Mouse (Mus musculus) brown adipose tissue, adult 24 weeks (tissue): ENCODE results near the gene Rnf6. TPM values are rescaled to one million over a fixed set of nuclear protein-coding genes. Genes with fewer than 3 reads are reported as not detected.
"Not testable (repeated sequence)": the region's sequence is repeated elsewhere in the genome, so short reads cannot be mapped to it uniquely, and the experiment has no call there.

Experiments
- H3K27ac ChIP-seq: fragments of 200-500 bp; replicated peaks from 2 replicates; pipeline ENCODE4 v1.5.1; 2012; ENCODE audit warnings: low read depth, mild to moderate bottlenecking, low read length
- H3K4me1 ChIP-seq: fragments of 200-500 bp; 2 replicates; pipeline ENCODE4 v1.6.1; 2012; ENCODE audit warnings: low read length, mixed read lengths; ENCODE audit not compliant: control insufficient read depth, insufficient read depth, insufficient read length
- H3K4me3 ChIP-seq: fragments of 200-500 bp; 2 replicates; pipeline ENCODE4 v1.5.1; 2012; ENCODE audit warnings: low read depth, mild to moderate bottlenecking, low read length, moderate library complexity; ENCODE audit not compliant: insufficient read depth
- polyA plus RNA-seq: library from polyadenylated mRNA; stranded (reverse); fragments of >200 nt; gene quantifications from 2 replicates; pipeline ENCODE4 v1.2.4, GENCODE M21; 2012; ENCODE audit not compliant: missing spikeins, insufficient read depth, insufficient read length

The Rnf6 gene
- polyA plus RNA-seq, 1 experiment = 31.2 TPM

- Histone ChIP-seq H3K27ac (no peak overlapping the region), H3K4me1 (no peaks in the 10 kb centered on the region), H3K4me3 (no peak overlapping the region)
Measured at GRCm38 (mm10) chr5:146199540-146199939, 21.8 kb downstream of the Rnf6 start.

- Histone ChIP-seq H3K27ac (no peak overlapping the region), H3K4me1 (no peaks in the 10 kb centered on the region)
Measured at GRCm38 (mm10) chr5:146199073-146199472, 22.3 kb downstream of the Rnf6 start.

GRCm38 (mm10) chr5:146193360-146193759, 28.0 kb downstream of the Rnf6 start:
- Histone ChIP-seq H3K27ac (no peak overlapping the region), H3K4me1 (no peaks in the 10 kb centered on the region), H3K4me3 (no peak overlapping the region)

More at GRCm38 (mm10) chr5:146199073-146199472, 22.3 kb downstream of the Rnf6 start:
- H3K4me3 ChIP-seq = no peak overlapping the region

DNA sequence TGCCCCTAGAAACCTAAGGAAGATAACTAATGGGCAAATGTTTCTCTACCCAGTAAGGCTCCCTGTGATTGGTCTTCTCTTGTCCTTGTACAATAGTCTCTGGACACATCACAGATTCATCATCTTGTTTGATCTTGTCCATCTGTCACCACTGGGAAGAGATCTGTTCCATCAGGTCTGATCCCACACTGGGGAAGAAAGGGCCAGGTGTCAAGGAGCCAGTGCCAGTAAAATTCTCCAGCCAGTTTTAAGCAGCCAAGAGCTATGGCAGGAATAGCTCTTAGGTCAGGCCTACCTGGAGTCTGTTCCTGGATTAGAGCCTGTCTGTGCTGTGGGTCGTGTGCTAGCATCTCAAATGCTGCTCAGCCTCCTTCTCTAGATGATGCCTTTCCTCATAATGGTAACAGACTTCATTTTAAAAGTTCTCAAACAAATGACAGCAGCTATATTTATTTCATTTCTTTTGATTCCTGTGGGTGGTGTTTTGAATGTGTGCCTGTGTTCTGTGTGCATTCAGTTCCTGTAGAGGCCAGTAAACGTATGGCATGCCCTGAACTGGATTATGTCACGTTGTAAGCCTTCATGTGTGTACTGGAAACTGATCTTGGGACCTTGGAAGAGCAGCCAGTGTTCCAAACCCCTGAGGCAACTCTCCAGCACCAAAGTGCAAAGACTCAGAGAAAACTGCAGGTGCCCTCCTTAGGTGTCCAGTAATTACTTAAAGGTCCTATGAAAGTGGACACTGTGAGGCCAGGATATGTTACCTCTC, 30.7 kb downstream of the Rnf6 start:
- H3K27ac ChIP-seq = no peak overlapping the region
- no peak overlapping the region for H3K4me3 ChIP-seq
- H3K4me1 ChIP-seq = no peaks in the 10 kb centered on the region

DNA sequence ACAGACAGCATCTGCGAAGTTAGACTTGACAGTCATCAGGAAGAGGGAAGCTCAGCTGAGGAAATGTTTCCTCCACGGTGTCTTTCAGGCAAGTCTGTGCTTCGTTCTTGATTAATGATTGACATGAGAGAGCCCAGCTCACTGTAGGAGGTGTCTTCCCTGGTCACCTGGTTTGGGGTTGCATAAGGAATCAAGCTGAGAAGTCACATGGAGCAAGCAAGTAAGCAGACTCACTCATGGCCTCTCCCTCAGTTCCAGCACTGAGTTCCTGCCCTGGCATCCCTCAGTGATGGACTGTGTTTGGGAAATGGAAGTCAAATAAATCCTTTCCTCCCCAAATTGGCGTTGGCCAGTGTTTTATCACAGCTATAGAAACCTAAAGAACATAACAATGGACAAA, 31.3 kb downstream of the Rnf6 start:
- Histone ChIP-seq H3K4me1 (no peaks in the 10 kb centered on the region), H3K4me3 (no peak overlapping the region), H3K27ac (no peak overlapping the region)

GRCm38 (mm10) chr5:146188712-146189111, 32.6 kb downstream of the Rnf6 start:
- Histone ChIP-seq H3K4me3 (no peak overlapping the region), H3K4me1 (no peaks in the 10 kb centered on the region), H3K27ac (no peak overlapping the region)

- no peaks in the 10 kb centered on the region for H3K4me1 ChIP-seq
- no peak overlapping the region for H3K27ac ChIP-seq
- H3K4me3 ChIP-seq = no peak overlapping the region
Measured at GRCm38 (mm10) chr5:146188144-146188543, 33.2 kb downstream of the Rnf6 start.

- H3K4me1 ChIP-seq, H3K4me3 ChIP-seq, H3K27ac ChIP-seq: not testable (repeated sequence)
Measured at GRCm38 (mm10) chr5:146187441-146187840, 33.9 kb downstream of the Rnf6 start.

DNA sequence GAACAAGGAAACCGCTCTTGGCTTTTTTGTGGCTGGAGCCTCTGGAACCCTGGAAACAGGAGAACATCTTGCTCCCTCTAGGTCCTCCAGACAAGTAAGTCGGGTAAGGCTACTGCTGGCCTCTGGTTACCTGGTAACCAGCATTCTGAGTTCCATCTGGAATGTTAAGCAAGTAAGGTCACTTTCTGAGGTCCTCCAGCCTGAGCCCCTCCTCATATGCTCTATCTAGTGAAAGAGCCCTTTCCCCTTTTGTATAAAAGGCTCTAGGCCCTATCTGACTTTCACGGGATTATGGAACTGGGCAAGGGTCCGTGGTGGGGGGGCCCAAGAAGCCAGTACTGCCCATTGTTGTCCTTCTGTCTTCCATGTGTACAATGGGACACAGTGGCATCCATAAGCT, 36.2 kb downstream of the Rnf6 start, which contains the start of gene 1700001J03Rik:
1700001J03Rik (minus strand) TSS at position 101 of the 400 bp plus-strand sequence.
- H3K4me3 ChIP-seq, H3K27ac ChIP-seq, H3K4me1 ChIP-seq: not testable (repeated sequence)

GRCm38 (mm10) chr5:146172744-146173143, 48.6 kb downstream of the Rnf6 start:
- not testable (repeated sequence) for H3K4me1 ChIP-seq, H3K27ac ChIP-seq, H3K4me3 ChIP-seq

GRCm38 (mm10) chr5:146170621-146171020, 50.7 kb downstream of the Rnf6 start, which contains the start of gene Gm6309:
Gene Gm6309 (minus strand): TSS chr5:146170721.
- not testable (repeated sequence) for H3K27ac ChIP-seq, H3K4me1 ChIP-seq, H3K4me3 ChIP-seq

DNA sequence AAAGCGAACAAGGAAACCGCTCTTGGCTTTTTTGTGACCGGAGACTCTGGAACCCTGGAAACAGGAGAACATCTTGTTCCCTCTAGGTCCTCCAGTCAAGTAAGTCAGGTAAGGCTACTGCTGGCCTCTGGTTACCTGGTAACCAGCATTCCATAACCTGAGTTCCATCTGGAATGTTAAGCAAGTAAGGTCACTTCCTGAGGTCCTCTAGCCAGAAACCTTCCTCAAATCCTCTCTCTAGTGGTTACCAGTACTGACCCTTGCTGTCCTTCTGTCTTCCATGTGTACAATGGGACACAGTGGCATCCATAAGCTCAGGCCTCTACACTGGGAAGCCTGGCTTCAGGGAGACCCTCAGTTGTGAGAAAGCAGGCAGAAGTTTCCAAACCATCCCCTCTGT, 60.9 kb downstream of the Rnf6 start, which contains the start of gene Gm5565:
Gm5565 (minus strand) TSS at position 101 of the 400 bp plus-strand sequence.
- H3K4me3 ChIP-seq, H3K4me1 ChIP-seq, H3K27ac ChIP-seq: not testable (repeated sequence)

Other genes starting within 250 kb of the Rnf6 start
- gene Cyp3a25, start 211.9 kb downstream of the Rnf6 start, polyA plus RNA-seq = 0.67 TPM in 1 of 2 replicates, not detected in the other
- not detected in 2 replicates for gene Cyp3a59, start 142.3 kb downstream of the Rnf6 start, polyA plus RNA-seq
- gene Gm5565, start 61.0 kb downstream of the Rnf6 start, polyA plus RNA-seq = not detected in 2 replicates
- gene Gm6309, start 50.8 kb downstream of the Rnf6 start, polyA plus RNA-seq = not detected in 2 replicates
- not detected in 2 replicates for gene 1700001J03Rik, start 36.3 kb downstream of the Rnf6 start, polyA plus RNA-seq
- gene Cdk8, start 9.7 kb upstream of the Rnf6 start, polyA plus RNA-seq = 17.8 and 18.4 TPM in 2 replicates
- 0.42 and 0.83 TPM in 2 replicates for gene Wasf3, start 163.4 kb upstream of the Rnf6 start, polyA plus RNA-seq